Mouse (Mus musculus) embryonic stem cell, embryonic (primary cell): Measurements from ENCODE around the gene Sptbn2.

Source experiments
- CTCF ChIA-PET, 4 experiments: fragments of 300-600 bp in 2 of 4; fragments of 350-600 bp in 2 of 4; sonication (Branson Sonifier 250); formaldehyde crosslinking; loops; one replicate each; lab custom pipeline; 2022; ENCODE audit warnings: inconsistent platforms in 2 of 4; lab: Charles Lee
- POLR2A ChIA-PET, 4 experiments: fragments of 300-600 bp in 2 of 4; fragments of 350-600 bp in 2 of 4; sonication (Branson Sonifier 250); formaldehyde crosslinking; loops; one replicate each; lab custom pipeline; 2022; ENCODE audit warnings: antibody characterized with exemption in 4 of 4, inconsistent platforms in 1 of 4; lab: Charles Lee

Gene Sptbn2

DNA sequence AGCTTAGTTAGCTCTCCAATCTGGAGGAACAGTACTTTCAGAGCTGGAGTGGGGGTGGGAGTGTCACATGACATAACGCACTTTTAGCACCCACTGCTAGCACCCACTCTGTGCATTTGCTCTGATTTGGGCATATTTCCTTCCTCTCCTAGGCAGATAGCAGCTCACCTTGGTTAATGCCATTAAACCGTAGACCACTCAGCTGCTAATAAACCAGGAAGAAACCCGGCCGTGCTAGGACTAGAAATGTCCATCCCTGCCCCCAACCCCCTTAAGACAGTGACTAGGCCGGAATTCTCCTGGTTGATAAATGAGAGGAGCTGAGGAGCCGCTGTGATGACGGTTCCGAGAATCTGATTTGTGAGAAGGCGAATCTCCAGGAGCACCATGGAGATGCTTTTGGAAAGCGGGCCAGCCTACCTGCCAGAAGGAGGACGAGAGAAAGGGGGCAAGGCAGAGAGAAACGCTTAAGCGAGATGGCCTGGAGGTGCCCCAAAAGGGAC, at the start of gene Sptbn2:
Gene Sptbn2, plus strand, starts transcription at position 70 of the 503 bp plus-strand sequence.
- CTCF ChIA-PET = interaction anchor here (0.6 to 1.6 kb wide), 13 partner anchors 22 to 775 kb away, joined by 3 to 15 read pairs (median 3); no protein-coding TSS in a partner anchor
- POLR2A ChIA-PET = interaction anchor here in 3 of 4 experiments (0.6 to 5.2 kb wide), 16 partner anchors 9 to 255 kb away, joined by 3 to 24 read pairs (median 4); partner anchors contain the start of genes Gm960 (in 2 of the 3), Rce1 (in 2 of the 3) and Pcx (in 1 of the 3)

DNA sequence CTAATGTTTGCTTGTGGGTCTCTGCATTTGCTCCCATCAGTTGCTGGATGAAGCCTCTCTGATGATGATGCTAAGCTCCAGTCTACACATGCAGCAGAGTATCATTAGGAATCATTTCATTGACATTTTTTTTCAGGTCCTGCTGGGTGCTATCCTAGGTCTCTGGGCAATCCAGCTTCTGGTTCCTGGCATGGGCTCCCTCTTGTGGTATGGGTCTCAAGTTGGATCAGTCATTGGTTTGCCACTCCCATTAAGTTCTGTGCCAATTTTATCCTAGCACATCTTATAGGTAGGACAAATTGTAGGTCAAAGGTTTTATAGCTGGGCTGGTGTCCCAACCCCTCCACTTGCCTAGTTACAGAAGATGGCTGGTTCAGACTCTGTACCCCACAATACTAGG, 44.2 kb upstream of the Sptbn2 start:
- POLR2A ChIA-PET = interaction anchor here in 1 of 4 experiments (1.4 kb wide), 1 partner anchor 90 kb away, joined by 4 read pairs; the partner anchor contains the start of gene Rbm4b
- CTCF ChIA-PET = interaction anchor here in 3 of 4 experiments (0.6 to 1.1 kb wide), 4 partner anchors 22 to 169 kb away, joined by 3 to 5 read pairs (median 4); no protein-coding TSS in a partner anchor

GRCm38 (mm10) chr19:4670776-4671175, 40.2 kb upstream of the Sptbn2 start:
- CTCF ChIA-PET = no interaction called here
- POLR2A ChIA-PET = no interaction called here

GRCm38 (mm10) chr19:4672401-4672800, 38.6 kb upstream of the Sptbn2 start:
- ChIA-PET POLR2A (interaction anchor here in 1 of 4 experiments (1.1 kb wide), 1 partner anchor 12 kb away, joined by 3 read pairs; no protein-coding TSS in a partner anchor), CTCF (interaction anchor here in 1 of 4 experiments (0.6 kb wide), 1 partner anchor 1908 kb away, joined by 5 read pairs; no protein-coding TSS in a partner anchor)

GRCm38 (mm10) chr19:4694346-4694745, 16.6 kb upstream of the Sptbn2 start:
- POLR2A ChIA-PET = interaction anchor here in 2 of 4 experiments (1.0 kb wide), 3 partner anchors 11 to 79 kb away, joined by 3 to 4 read pairs (median 3); partner anchors contain the start of gene Lrfn4 (in 1 of the 2)
- CTCF ChIA-PET = interaction anchor here in 1 of 4 experiments (0.6 kb wide), 1 partner anchor 49 kb away, joined by 3 read pairs; no protein-coding TSS in a partner anchor

DNA sequence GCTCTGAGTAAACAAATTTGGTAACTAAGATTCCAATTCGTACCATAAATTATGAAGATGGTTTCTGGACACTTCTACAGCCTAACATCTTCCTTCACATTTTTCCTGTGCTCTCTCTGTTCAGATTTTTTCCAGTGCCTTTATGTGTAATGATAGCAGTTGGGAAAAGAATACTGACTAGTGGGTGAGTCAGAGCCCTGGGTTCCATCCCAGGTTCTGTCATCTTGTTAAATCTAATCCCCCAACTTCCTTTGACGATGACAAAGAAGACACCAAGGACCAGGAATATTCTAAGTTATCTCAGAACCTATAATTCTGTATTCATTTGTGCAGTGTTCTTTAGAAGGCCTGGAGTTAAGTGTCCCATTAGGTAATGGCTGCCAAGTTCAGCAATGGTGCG, 13.8 kb upstream of the Sptbn2 start:
- ChIA-PET CTCF (interaction anchor here in 3 of 4 experiments (0.6 to 0.7 kb wide), 4 partner anchors 68 to 322 kb away, joined by 3 to 11 read pairs (median 4); no protein-coding TSS in a partner anchor), POLR2A (interaction anchor here in 1 of 4 experiments (0.6 to 1.1 kb wide), 2 partner anchors 12 to 25 kb away, joined by 3 read pairs; no protein-coding TSS in a partner anchor)

DNA sequence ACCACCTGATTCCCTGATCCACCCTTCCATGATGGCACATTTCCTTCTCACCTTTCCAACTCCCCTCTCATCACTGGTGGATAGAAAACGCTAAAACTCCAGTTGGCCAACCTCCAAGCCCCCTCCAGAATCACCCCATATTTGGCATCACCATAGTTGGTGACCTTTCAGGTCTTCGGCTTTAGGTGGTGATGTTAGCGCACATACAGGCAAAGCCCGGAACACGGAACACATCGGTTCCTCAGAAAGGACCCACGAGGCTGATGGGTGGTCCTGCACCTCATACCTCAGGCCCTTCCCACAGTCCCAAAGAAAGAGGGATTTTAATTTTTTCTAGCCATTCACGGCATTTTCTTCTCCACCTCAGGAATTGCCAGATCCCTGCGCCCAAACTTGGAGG, 13.2 kb upstream of the Sptbn2 start:
- ChIA-PET POLR2A (interaction anchor here in 3 of 4 experiments (0.5 to 2.0 kb wide), 8 partner anchors 11 to 887 kb away, joined by 3 to 17 read pairs (median 3); partner anchors contain the start of genes Sptbn2 (in 2 of the 3) and Rce1 (in 1 of the 3)), CTCF (interaction anchor here in 1 of 4 experiments (0.6 kb wide), 1 partner anchor 14 kb away, joined by 3 read pairs; no protein-coding TSS in a partner anchor)

GRCm38 (mm10) chr19:4698205-4698677, 12.7 kb upstream of the Sptbn2 start, which contains the start of gene Gm960:
Gm960 (minus strand) TSS chr19:4698668.
- POLR2A ChIA-PET = interaction anchor here in 3 of 4 experiments (0.5 to 2.0 kb wide), 10 partner anchors 10 to 887 kb away, joined by 3 to 17 read pairs (median 3); partner anchors contain the start of genes Sptbn2 (in 2 of the 3) and Rce1 (in 1 of the 3)
- CTCF ChIA-PET = interaction anchor here in 2 of 4 experiments (0.6 to 1.5 kb wide), 2 partner anchors 14 to 149 kb away, joined by 3 to 4 read pairs; no protein-coding TSS in a partner anchor

GRCm38 (mm10) chr19:4698856-4699255, 12.1 kb upstream of the Sptbn2 start:
- ChIA-PET POLR2A (interaction anchor here in 3 of 4 experiments (0.5 to 2.0 kb wide), 10 partner anchors 10 to 311 kb away, joined by 3 to 17 read pairs (median 3); partner anchors contain the start of genes Sptbn2 (in 2 of the 3) and Rce1 (in 1 of the 3)), CTCF (interaction anchor here in 2 of 4 experiments (0.6 to 1.5 kb wide), 2 partner anchors 149 kb away, joined by 3 to 4 read pairs; no protein-coding TSS in a partner anchor)

GRCm38 (mm10) chr19:4699821-4700220, 11.1 kb upstream of the Sptbn2 start:
- POLR2A ChIA-PET = no interaction called here
- CTCF ChIA-PET = interaction anchor here in 1 of 4 experiments (0.6 kb wide), 1 partner anchor 1078 kb away, joined by 3 read pairs; no protein-coding TSS in a partner anchor

- POLR2A ChIA-PET = interaction anchor here in 2 of 4 experiments (0.6 to 0.7 kb wide), 2 partner anchors 22 to 385 kb away, joined by 4 to 6 read pairs; partner anchors contain the start of gene Tmem151a (in 1 of the 2)
Observed at GRCm38 (mm10) chr19:4700656-4701055, 10.3 kb upstream of the Sptbn2 start.

DNA sequence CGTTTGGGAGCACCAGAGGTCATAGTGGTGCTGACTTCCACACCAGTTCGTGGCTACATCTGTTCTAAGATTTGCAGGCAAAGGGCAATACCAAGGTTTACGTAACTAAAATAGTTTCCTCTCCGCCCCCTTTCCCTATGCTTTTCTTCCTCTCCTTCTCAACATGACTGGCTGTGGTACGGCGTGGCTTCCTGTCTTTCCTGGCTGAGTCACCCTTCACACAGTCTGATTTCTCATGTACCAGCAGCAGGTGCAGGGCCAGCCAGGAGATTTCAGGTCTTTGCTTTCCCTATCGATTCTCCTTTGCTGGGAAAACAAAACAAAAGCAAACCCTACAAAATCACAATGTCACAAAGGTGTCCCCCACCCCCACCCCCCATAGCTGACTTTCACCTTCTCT, 9.7 kb upstream of the Sptbn2 start:
- POLR2A ChIA-PET = interaction anchor here in 3 of 4 experiments (0.5 to 0.7 kb wide), 9 partner anchors 8 to 1102 kb away, joined by 3 to 6 read pairs (median 4); partner anchors contain the start of genes Sptbn2 (in 1 of the 3) and Tmem151a (in 1 of the 3)
- CTCF ChIA-PET = interaction anchor here in 2 of 4 experiments (0.6 to 0.7 kb wide), 2 partner anchors 95 to 199 kb away, joined by 7 to 24 read pairs; no protein-coding TSS in a partner anchor

More at GRCm38 (mm10) chr19:4700656-4701055, 10.3 kb upstream of the Sptbn2 start:
- CTCF ChIA-PET = interaction anchor here in 1 of 4 experiments (0.6 kb wide), 1 partner anchor 198 kb away, joined by 24 read pairs; no protein-coding TSS in a partner anchor

- CTCF ChIA-PET = interaction anchor here (0.6 to 1.4 kb wide), 10 partner anchors 12 to 308 kb away, joined by 3 to 6 read pairs (median 4); no protein-coding TSS in a partner anchor
- POLR2A ChIA-PET = interaction anchor here in 2 of 4 experiments (0.6 to 4.1 kb wide), 7 partner anchors 10 to 216 kb away, joined by 3 to 24 read pairs (median 3); partner anchors contain the start of gene Gm960 (in 2 of the 2)
Observed at GRCm38 (mm10) chr19:4708765-4709164, 2.2 kb upstream of the Sptbn2 start.

DNA sequence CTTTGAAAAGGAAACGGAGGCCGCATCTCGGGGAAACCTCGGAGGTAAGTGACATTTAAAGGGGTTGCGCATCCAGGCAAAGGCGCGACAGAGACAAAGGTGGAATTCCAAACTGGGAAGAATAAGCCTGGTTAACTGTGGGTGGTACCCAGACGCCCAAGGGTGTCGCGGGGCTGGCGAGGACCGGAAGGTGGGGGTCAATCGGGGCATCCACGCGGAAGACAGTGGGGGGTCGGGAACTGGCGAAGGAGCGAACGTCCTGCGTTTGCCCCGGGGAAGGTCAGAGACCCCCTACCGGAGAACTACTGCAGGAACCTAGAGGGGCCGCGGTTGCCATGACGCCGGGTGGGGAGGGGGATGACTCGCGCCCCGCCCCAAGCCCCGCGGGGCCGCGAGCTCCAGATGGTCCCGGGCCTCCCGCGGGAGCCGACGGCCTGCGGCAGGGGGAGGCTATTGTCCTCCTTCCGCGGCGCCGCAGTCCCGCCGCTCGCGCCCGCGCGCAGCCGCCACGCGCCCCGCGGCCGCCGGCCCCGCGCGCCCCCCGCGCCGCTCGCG, 711 bp downstream of the Sptbn2 start:
- CTCF ChIA-PET = interaction anchor here in 3 of 4 experiments (0.6 to 1.6 kb wide), 6 partner anchors 21 to 270 kb away, joined by 3 to 6 read pairs (median 3); no protein-coding TSS in a partner anchor
- POLR2A ChIA-PET = interaction anchor here in 3 of 4 experiments (0.6 to 5.2 kb wide), 13 partner anchors 9 to 378 kb away, joined by 3 to 24 read pairs (median 6); partner anchors contain the start of genes Gm960 (in 2 of the 3), Rce1 (in 2 of the 3) and Pcx (in 1 of the 3)

- ChIA-PET CTCF (interaction anchor here in 3 of 4 experiments (0.7 to 1.6 kb wide), 6 partner anchors 21 to 269 kb away, joined by 3 to 4 read pairs (median 3); no protein-coding TSS in a partner anchor), POLR2A (interaction anchor here in 3 of 4 experiments (0.6 to 5.2 kb wide), 21 partner anchors 8 to 378 kb away, joined by 3 to 23 read pairs (median 3); partner anchors contain the start of genes Gm960 (in 1 of the 3), Kdm2a (in 1 of the 3), Pcx (in 1 of the 3) and Rce1 (in 1 of the 3))
Observed at GRCm38 (mm10) chr19:4712156-4712780, 1.3 kb downstream of the Sptbn2 start.

GRCm38 (mm10) chr19:4712781-4713526, 2.0 kb downstream of the Sptbn2 start:
- POLR2A ChIA-PET = interaction anchor here in 3 of 4 experiments (0.6 to 5.2 kb wide), 20 partner anchors 8 to 379 kb away, joined by 3 to 23 read pairs (median 3); partner anchors contain the start of genes Gm960 (in 1 of the 3), Kdm2a (in 1 of the 3) and Rce1 (in 1 of the 3)
- CTCF ChIA-PET = interaction anchor here in 3 of 4 experiments (0.6 to 1.6 kb wide), 5 partner anchors 68 to 269 kb away, joined by 3 to 4 read pairs (median 3); no protein-coding TSS in a partner anchor
